Comparison of ENCODE assay signal across 11 mouse cellular contexts in genomic region chr6:120667911-120668310, GRCm38 (mm10). TPM values are rescaled to one million over a fixed set of nuclear protein-coding genes. Genes with fewer than 3 reads are reported as not detected.
DNase-seq lines count a peak whose midpoint lies in the region; ATAC-seq lines count a peak whose summit lies in the region.
"Had no signal": no experiment of that assay in that cellular context is flagged by ENCODE, and none has a peak within 500 bp of the region (broad histone marks: within the 10 kb centered on the region; RNA-seq: fewer than 3 reads in every experiment).

No protein-coding gene starts in this region.

- no peak overlapping the region for H3K27ac ChIP-seq in kidney, embryonic 16.5 days (ENCODE audit: low read length)
- H3K27ac ChIP-seq in embryonic facial prominence, embryonic 11.5 days (replicated peaks; ENCODE audit: low read depth, low read length) = no peak overlapping the region
- H3K27ac ChIP-seq in hindbrain, embryonic 14.5 days = no peak overlapping the region
- H3K27ac ChIP-seq in midbrain, embryonic 14.5 days (replicated peaks; ENCODE audit: low read depth, low read length) = no peak overlapping the region
- H3K27ac ChIP-seq: macrophage had no signal

- no peaks in the 10 kb centered on the region for H3K36me3 ChIP-seq in kidney, embryonic 16.5 days (ENCODE audit: insufficient read depth, low read length)
- H3K36me3 ChIP-seq in embryonic facial prominence, embryonic 11.5 days (replicated peaks; ENCODE audit: control insufficient read depth, insufficient read depth, low read depth, low read length) = no peaks in the 10 kb centered on the region
- H3K36me3 ChIP-seq in hindbrain, embryonic 14.5 days (replicated peaks; ENCODE audit: control insufficient read depth, insufficient read depth) = no peaks in the 10 kb centered on the region
- no peaks in the 10 kb centered on the region for H3K36me3 ChIP-seq in midbrain, embryonic 14.5 days (ENCODE audit: control insufficient read depth, insufficient read depth, low read length)

- peak overlapping the region; percentile 27 for H3K9ac ChIP-seq in kidney, embryonic 16.5 days (replicated peaks; ENCODE audit: low read length)
- H3K9ac ChIP-seq in embryonic facial prominence, embryonic 11.5 days (replicated peaks; ENCODE audit: low read length) = no peak overlapping the region
- H3K9ac ChIP-seq in hindbrain, embryonic 14.5 days = peak overlapping the region; percentile 73
- no peak overlapping the region; the same call in 1 of the 2 replicates for H3K9ac ChIP-seq in midbrain, embryonic 14.5 days (replicated peaks; ENCODE audit: low read length)

- WGBS in kidney, embryonic 16.5 days = 12% methylated on average over 7 of the region's 7 CpGs
- WGBS in embryonic facial prominence, embryonic 11.5 days = 17% methylated on average over 7 of the region's 7 CpGs
- 13% methylated on average over 7 of the region's 7 CpGs for WGBS in hindbrain, embryonic 14.5 days
- 21% methylated on average over 7 of the region's 7 CpGs for WGBS in midbrain, embryonic 14.5 days

- H3K9me3 ChIP-seq in kidney, embryonic 16.5 days (ENCODE audit: low read length) = no peaks in the 10 kb centered on the region
- H3K9me3 ChIP-seq in embryonic facial prominence, embryonic 11.5 days (replicated peaks; ENCODE audit: control insufficient read depth, low read length) = no peaks in the 10 kb centered on the region
- no peaks in the 10 kb centered on the region for H3K9me3 ChIP-seq in hindbrain, embryonic 14.5 days (ENCODE audit: control insufficient read depth, low read length)
- no peaks in the 10 kb centered on the region for H3K9me3 ChIP-seq in midbrain, embryonic 14.5 days (ENCODE audit: control insufficient read depth, low read length)

- H3K4me2 ChIP-seq in kidney, embryonic 16.5 days (replicated peaks; ENCODE audit: low read depth, low read length) = peak overlapping the region; percentile 80
- H3K4me2 ChIP-seq in embryonic facial prominence, embryonic 11.5 days (ENCODE audit: low read depth, low read length) = peak overlapping the region; percentile 70
- peak overlapping the region; percentile 83 for H3K4me2 ChIP-seq in hindbrain, embryonic 14.5 days (replicated peaks)
- peak overlapping the region; percentile 93 for H3K4me2 ChIP-seq in midbrain, embryonic 14.5 days (ENCODE audit: low read length)

- H3K27me3 ChIP-seq in kidney, embryonic 16.5 days (ENCODE audit: insufficient read depth, low read length) = no peaks in the 10 kb centered on the region
- H3K27me3 ChIP-seq in embryonic facial prominence, embryonic 11.5 days (ENCODE audit: control insufficient read depth, insufficient read depth, low read length) = no peaks in the 10 kb centered on the region
- H3K27me3 ChIP-seq in hindbrain, embryonic 14.5 days (ENCODE audit: control insufficient read depth, insufficient read depth, low read length) = no peaks in the 10 kb centered on the region
- no peaks in the 10 kb centered on the region for H3K27me3 ChIP-seq in midbrain, embryonic 14.5 days (ENCODE audit: control insufficient read depth, insufficient read depth, low read length)

- H3K4me3 ChIP-seq in kidney, embryonic 16.5 days (ENCODE audit: low read length) = peak overlapping the region; percentile 84
- H3K4me3 ChIP-seq in embryonic facial prominence, embryonic 11.5 days (ENCODE audit: low read depth, low read length) = peak overlapping the region; percentile 87
- H3K4me3 ChIP-seq in hindbrain, embryonic 14.5 days (replicated peaks; ENCODE audit: low read length) = peak overlapping the region; percentile 92
- peak overlapping the region; percentile 87 for H3K4me3 ChIP-seq in midbrain, embryonic 14.5 days (replicated peaks; ENCODE audit: low read depth, low read length)

- DNase-seq in kidney, postnatal 36 days = no peak
- DNase-seq in embryonic facial prominence, embryonic 11.5 days (ENCODE audit: low spot score) = no peak
- DNase-seq in hindbrain, embryonic 14.5 days (ENCODE audit: low spot score) = no peak
- DNase-seq in midbrain, embryonic 14.5 days = peak; percentile 9
- no peak for DNase-seq in right cerebral cortex, adult 2 months (ENCODE audit: low spot score in 2 of 2)
- DNase-seq in adipocyte (ENCODE audit: low spot score) = no peak
- DNase-seq in thymus, adult 18-20 months = no peak
- DNase-seq: thymus, adult 2 months had no signal

- H3K4me1 ChIP-seq in kidney, embryonic 16.5 days (ENCODE audit: insufficient read depth, low read length) = peaks cover 13% of the 10 kb centered on the region
- no peaks in the 10 kb centered on the region for H3K4me1 ChIP-seq in embryonic facial prominence, embryonic 11.5 days (ENCODE audit: control insufficient read depth, insufficient read depth, low read length)
- H3K4me1 ChIP-seq in hindbrain, embryonic 14.5 days (replicated peaks; ENCODE audit: control insufficient read depth, insufficient read depth, low read length) = no peaks in the 10 kb centered on the region; the same call in 1 of the 2 replicates
- peaks cover 8% of the 10 kb centered on the region; the same call in 1 of the 2 replicates for H3K4me1 ChIP-seq in midbrain, embryonic 14.5 days (ENCODE audit: control insufficient read depth, insufficient read depth, low read length)

- ATAC-seq in kidney, embryonic 16.5 days (ENCODE audit: low FRiP score, low TSS enrichment) = no peak
- ATAC-seq in embryonic facial prominence, embryonic 11.5 days (replicated peaks; ENCODE audit: insufficient number of reproducible peaks, low FRiP score, low TSS enrichment, low read depth) = no peak
- no peak for ATAC-seq in hindbrain, embryonic 14.5 days (ENCODE audit: low FRiP score)
- no peak for ATAC-seq in midbrain, embryonic 14.5 days (ENCODE audit: low FRiP score, low TSS enrichment)
- ATAC-seq: Patski had no signal

RNA-seq across cellular contexts. Expression of gene Cecr2, which starts 1.7 kb away (rescaled TPM):
- polyA plus RNA-seq in kidney, embryonic 16.5 days (2015; fragmentation: Nextera tagmentation; extraction: Ambion mirVana) = 3.9 and 4.8 TPM in 2 replicates
- polyA plus RNA-seq in embryonic facial prominence, embryonic 11.5 days (2014; fragmentation: Nextera tagmentation; extraction: Ambion mirVana) = 7.2 and 8.2 TPM in 2 replicates
- polyA plus RNA-seq in hindbrain, embryonic 14.5 days (2014; fragmentation: Nextera tagmentation; extraction: Ambion mirVana) = 3.7 and 4.7 TPM in 2 replicates
- 3.8 and 5.2 TPM in 2 replicates for polyA plus RNA-seq in midbrain, embryonic 14.5 days (2014; fragmentation: Nextera tagmentation; extraction: Ambion mirVana)
- polyA plus RNA-seq: macrophage had no signal

Comparison
In these comparisons a context has a peak if more than half of its experiments do, and no peak if none do; other contexts are left out.
1. H3K9ac ChIP-seq: peak in kidney, embryonic 16.5 days (single experiment) and hindbrain, embryonic 14.5 days (single experiment); none in embryonic facial prominence, embryonic 11.5 days (single experiment) and midbrain, embryonic 14.5 days (single experiment).
2. Peak in every context shown above with its lines, with median percentiles within 50 percentile points of each other: H3K4me2 ChIP-seq and H3K4me3 ChIP-seq.